Mouse (Mus musculus) embryonic facial prominence, embryonic 15.5 days (tissue): ENCODE data around the gene Ash1l. TPM values are rescaled to one million over a fixed set of nuclear protein-coding genes. Genes with fewer than 3 reads are reported as not detected.

Experiments used
- ATAC-seq: fragments of 200-750 bp; cut with Nextera tagmentation; 2 replicates; pipeline ENCODE4 v1.8.0; 2017; ENCODE audit warnings: low read depth, moderate TSS enrichment; ENCODE audit not compliant: insufficient number of reproducible peaks, low FRiP score, low TSS enrichment
- H3K27ac ChIP-seq: fragments of 300-500 bp; sonication (generic); replicated peaks from 2 replicates; pipeline ENCODE4 v1.5.1; 2015; ENCODE audit warnings: mild to moderate bottlenecking, inconsistent platforms
- H3K27me3 ChIP-seq: fragments of 300-500 bp; sonication (generic); 2 replicates; pipeline ENCODE4 v1.6.1; 2015; ENCODE audit warnings: inconsistent platforms
- H3K36me3 ChIP-seq: fragments of 300-500 bp; sonication (generic); 2 replicates; pipeline ENCODE4 v1.6.1; 2015; ENCODE audit warnings: mild to moderate bottlenecking, inconsistent platforms
- H3K4me1 ChIP-seq: fragments of 300-500 bp; sonication (generic); 2 replicates; pipeline ENCODE4 v1.6.1; 2015; ENCODE audit warnings: inconsistent platforms
- H3K4me2 ChIP-seq: fragments of 300-500 bp; sonication (generic); replicated peaks from 2 replicates; pipeline ENCODE4 v1.6.1; 2015; ENCODE audit warnings: mild to moderate bottlenecking, inconsistent platforms
- H3K4me3 ChIP-seq: fragments of 300-500 bp; sonication (generic); replicated peaks from 2 replicates; pipeline ENCODE4 v1.5.1; 2015; ENCODE audit warnings: mild to moderate bottlenecking, inconsistent platforms
- H3K9ac ChIP-seq: fragments of 300-500 bp; sonication (generic); 2 replicates; pipeline ENCODE4 v1.6.1; 2015; ENCODE audit warnings: inconsistent platforms
- H3K9me3 ChIP-seq: fragments of 300-500 bp; sonication (generic); replicated peaks from 2 replicates; pipeline ENCODE4 v1.6.1; 2016; ENCODE audit warnings: inconsistent platforms
- WGBS: fragments of 180-500 bp; shearing (Covaris S2); methylation state at CpG from one replicate; pipeline ENCODE4 v1.1.7; 2015; 5-methylcytosine and 5-hydroxymethylcytosine counted together
- polyA plus RNA-seq: library from polyadenylated mRNA; unstranded; fragments of >200 nt; fragmentation: Nextera tagmentation; extraction: Ambion mirVana; gene quantifications from 2 replicates; pipeline ENCODE4 v1.2.1, GENCODE M21; 2015

Gene Ash1l
- 22.0 and 22.6 TPM in 2 replicates for polyA plus RNA-seq

DNA sequence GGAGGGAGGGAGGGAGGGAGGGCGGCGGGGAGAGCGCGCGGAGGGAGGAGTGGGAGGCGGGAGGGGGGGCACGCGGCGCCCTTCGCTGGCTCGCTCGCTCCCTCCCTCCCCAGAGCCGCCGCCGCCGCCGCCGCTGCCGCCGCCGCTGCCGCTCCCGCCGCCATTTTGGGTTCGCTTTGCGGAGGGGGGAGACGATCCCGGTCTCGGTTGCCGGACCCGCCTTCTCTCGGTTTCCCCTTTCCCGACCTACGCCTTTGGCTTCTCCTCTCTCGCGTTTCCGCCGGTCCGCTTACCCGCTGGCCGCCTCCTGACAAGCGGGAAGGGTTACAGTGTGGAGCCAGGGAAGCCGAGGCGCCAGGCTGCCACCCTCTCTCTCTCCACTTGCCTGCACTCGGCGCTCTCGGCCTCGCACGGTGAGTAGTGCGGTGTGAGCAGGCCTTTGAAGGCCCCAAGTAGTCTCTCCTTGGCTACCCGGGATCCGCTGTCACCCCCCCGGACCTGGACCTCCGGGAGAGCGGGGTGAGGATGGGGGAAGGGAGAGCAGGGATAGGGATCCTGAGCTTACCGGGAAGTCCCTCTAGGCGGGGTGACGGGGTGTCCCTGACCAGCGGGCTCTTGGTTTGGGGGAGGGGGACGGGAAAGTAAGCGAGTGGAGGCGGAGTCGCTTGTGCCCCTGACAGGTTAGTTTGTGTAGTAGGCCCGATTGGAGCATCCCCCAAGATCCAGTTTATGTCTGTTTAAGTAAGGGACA, at the start of gene Ash1l, which contains the start of gene Dap3:
Gene Ash1l (plus strand): TSS at position 47 of the 751 bp plus-strand sequence.
Gene Dap3 (minus strand): TSS at position 606 of the 751 bp plus-strand sequence.
- H3K4me1 ChIP-seq: peaks cover 23% of the 10 kb centered on the region
- under 1% methylated on average over 39 of the region's 64 CpGs for WGBS
- peak within 1 kb of the TSS; percentile 57 for H3K4me2 ChIP-seq
- peak within 1 kb of the TSS; percentile 96 for H3K9ac ChIP-seq
- peak; percentile 72 for ATAC-seq
- peak within 1 kb of the TSS; percentile 89 for H3K4me3 ChIP-seq
- no peaks in the 10 kb centered on the region for H3K36me3 ChIP-seq
- H3K27me3 ChIP-seq: no peaks in the 10 kb centered on the region
- H3K27ac ChIP-seq: peak within 1 kb of the TSS; percentile 100
- no peaks in the 10 kb centered on the region for H3K9me3 ChIP-seq

DNA sequence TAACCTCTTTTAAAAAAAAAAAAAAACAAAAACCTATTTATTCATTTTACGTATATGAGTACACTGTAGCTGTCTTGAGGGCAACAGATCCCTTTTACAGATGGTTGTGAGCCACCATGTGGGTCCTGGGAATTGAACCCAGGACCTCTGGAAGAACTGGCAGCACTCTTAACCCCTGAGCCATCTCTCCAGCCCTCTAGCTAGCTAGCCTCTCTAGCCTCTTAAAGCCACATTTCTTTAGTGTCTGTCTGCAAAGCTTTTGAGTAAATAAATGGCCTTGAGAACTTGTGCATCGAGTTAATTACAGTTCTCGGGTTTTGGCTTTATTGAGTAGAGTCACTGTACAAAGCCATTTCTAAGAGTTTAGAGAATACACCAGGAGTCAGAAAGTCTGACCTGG, 45.6 kb upstream of the Ash1l start:
- Histone ChIP-seq H3K4me3 (no peak overlapping the region), H3K27ac (no peak overlapping the region), H3K4me1 (no peaks in the 10 kb centered on the region), H3K27me3 (no peaks in the 10 kb centered on the region), H3K9ac (no peak overlapping the region), H3K4me2 (no peak overlapping the region), H3K36me3 (peaks cover 84% of the 10 kb centered on the region), H3K9me3 (no peaks in the 10 kb centered on the region)
- WGBS: 76% methylated on average over 3 of the region's 3 CpGs
- ATAC-seq: no peak

DNA sequence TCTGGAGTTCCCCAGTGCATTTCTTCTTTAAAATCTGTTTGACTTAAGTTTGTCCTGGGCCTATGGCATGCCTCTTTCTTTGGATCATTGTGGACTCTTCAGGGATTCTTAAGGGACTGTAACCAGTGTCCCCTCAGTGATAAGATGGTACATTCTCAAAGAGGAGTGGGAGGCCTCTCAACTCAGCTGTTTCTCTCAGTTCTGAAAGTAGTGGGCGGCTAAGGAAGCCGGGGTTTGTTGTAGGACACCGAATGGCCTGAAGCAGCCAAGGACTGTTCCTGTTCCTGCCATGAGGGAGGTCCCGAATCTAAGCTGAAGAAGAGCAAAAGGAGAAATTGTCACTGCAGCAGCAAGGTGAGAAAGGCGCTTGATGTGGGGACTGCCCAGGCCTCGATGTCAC, 45.2 kb upstream of the Ash1l start:
- 85% methylated on average over 6 of the region's 6 CpGs for WGBS
- Histone ChIP-seq H3K27ac (no peak overlapping the region), H3K4me1 (no peaks in the 10 kb centered on the region), H3K9ac (no peak overlapping the region), H3K4me3 (no peak overlapping the region), H3K4me2 (no peak overlapping the region), H3K27me3 (no peaks in the 10 kb centered on the region), H3K36me3 (peaks cover 88% of the 10 kb centered on the region), H3K9me3 (no peaks in the 10 kb centered on the region)
- no peak for ATAC-seq

DNA sequence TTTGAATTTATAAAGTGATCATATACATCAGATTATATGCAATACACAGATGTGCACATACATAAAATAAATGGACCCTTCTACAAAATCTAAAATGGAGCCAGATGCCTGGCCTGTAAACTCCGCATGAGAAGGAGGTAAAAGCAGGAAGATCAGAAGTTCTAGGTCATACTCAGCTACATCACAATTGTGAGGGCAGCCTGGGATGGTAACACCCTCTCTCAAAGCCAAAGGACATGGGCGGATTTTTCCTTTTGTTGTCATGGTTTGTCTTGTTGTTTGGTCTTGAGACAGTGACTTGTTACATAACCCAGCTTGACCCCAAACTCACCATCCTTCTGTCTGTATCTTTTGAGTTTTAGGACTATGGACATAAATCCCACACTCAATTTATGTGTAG, 44.7 kb upstream of the Ash1l start:
- no peak for ATAC-seq
- Histone ChIP-seq H3K9ac (no peak overlapping the region), H3K4me2 (no peak overlapping the region), H3K4me1 (no peaks in the 10 kb centered on the region), H3K27me3 (no peaks in the 10 kb centered on the region), H3K36me3 (peaks cover 90% of the 10 kb centered on the region), H3K4me3 (no peak overlapping the region), H3K9me3 (no peaks in the 10 kb centered on the region), H3K27ac (no peak overlapping the region)
- 92% methylated on average over 2 of the region's 2 CpGs for WGBS

GRCm38 (mm10) chr3:88906393-88907159, 43.8 kb upstream of the Ash1l start:
- Histone ChIP-seq H3K9ac (no peak overlapping the region), H3K27ac (no peak overlapping the region), H3K27me3 (no peaks in the 10 kb centered on the region), H3K36me3 (peaks cover 94% of the 10 kb centered on the region), H3K4me2 (no peak overlapping the region), H3K9me3 (no peaks in the 10 kb centered on the region), H3K4me1 (no peaks in the 10 kb centered on the region), H3K4me3 (no peak overlapping the region)
- ATAC-seq: no peak
- WGBS: 88% methylated on average over 6 of the region's 6 CpGs

DNA sequence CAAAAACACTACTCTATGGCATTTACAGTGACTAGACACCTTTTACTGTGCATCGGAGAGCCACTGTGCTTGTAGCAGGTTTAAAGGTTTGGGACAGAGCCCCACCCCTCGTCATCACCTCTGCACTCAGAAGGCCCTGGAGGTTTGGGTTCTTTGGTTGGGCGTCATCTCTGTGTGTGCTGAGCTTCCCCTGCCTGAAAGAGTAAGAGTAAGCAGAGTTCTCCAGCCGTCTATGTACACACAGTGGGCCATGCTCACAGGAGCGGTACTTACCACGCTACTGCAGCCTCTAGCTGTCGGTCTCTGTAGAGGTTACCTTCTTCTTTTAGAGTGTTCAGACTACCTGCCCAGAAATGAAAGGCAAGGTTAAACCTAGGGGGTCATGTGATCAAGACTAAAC, 37.8 kb upstream of the Ash1l start:
- 82% methylated on average over 7 of the region's 7 CpGs for WGBS
- Histone ChIP-seq H3K27ac (no peak overlapping the region), H3K4me3 (peak overlapping the region; percentile 59), H3K9ac (no peak overlapping the region), H3K9me3 (no peaks in the 10 kb centered on the region), H3K4me1 (peaks cover 16% of the 10 kb centered on the region; the same call in 1 of the 2 replicates), H3K27me3 (no peaks in the 10 kb centered on the region), H3K36me3 (peaks cover 48% of the 10 kb centered on the region), H3K4me2 (peak overlapping the region; percentile 73; the same call in 1 of the 2 replicates)
- no peak for ATAC-seq

DNA sequence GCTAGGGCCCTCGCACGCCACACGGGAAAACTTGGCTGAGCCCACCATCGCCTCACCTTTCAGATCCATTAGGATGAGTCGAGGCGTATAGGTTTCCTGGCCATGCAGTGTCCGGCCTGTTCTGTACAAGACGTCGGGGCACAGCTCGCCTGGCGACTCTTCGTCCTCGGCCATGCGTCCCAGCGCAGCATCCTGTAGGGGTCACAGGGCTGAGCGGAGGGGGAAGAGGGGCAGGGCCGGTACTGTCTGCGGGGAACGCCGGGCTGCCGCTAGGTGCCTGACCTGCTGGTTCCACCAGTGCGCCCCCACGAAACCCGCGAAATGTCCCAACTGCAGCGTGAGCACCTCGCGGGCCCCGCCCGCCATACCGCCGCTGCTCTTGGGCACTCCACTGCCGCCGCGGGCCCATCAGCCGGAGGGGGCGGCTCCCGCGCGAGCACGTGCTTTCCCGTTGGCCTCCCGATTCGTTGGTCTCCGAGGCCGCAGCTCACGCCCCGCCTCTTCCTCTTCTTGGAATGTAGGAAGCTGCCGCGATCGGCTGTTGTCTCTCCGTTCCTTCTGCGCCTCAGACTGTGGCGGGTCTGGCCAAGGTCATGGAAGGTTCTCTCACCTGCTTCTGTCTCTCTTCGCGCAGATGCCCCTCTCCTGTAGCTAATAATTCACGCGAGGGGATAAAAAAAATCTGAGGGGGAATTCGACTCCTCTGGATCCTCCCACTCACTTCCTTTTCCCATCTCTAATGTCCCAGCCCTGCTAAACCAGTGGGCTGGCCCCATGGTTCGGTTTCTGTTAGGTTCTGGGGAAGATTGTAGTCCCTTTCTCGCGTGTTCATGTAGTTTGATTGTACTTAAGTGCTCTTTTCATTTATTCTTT, 36.7 kb upstream of the Ash1l start, which contains the start of gene Msto1:
Gene Msto1 (minus strand): TSS at position 489 of the 873 bp plus-strand sequence.
- peak within 1 kb of the TSS; percentile 73 for H3K4me2 ChIP-seq
- H3K36me3 ChIP-seq: peaks cover 36% of the 10 kb centered on the region
- H3K4me1 ChIP-seq: peaks cover 16% of the 10 kb centered on the region; the same call in 1 of the 2 replicates
- no peaks in the 10 kb centered on the region for H3K9me3 ChIP-seq
- peak within 1 kb of the TSS; percentile 90 for H3K27ac ChIP-seq
- peak within 1 kb of the TSS; percentile 59 for H3K4me3 ChIP-seq
- H3K9ac ChIP-seq: peak within 1 kb of the TSS; percentile 56
- WGBS: under 1% methylated on average over 60 of the region's 62 CpGs
- peak; percentile 96 for ATAC-seq
- H3K27me3 ChIP-seq: no peaks in the 10 kb centered on the region

GRCm38 (mm10) chr3:88914384-88914810, 36.0 kb upstream of the Ash1l start:
- no peaks in the 10 kb centered on the region for H3K27me3 ChIP-seq
- H3K36me3 ChIP-seq: peaks cover 31% of the 10 kb centered on the region
- peak overlapping the region; percentile 59 for H3K4me3 ChIP-seq
- no peak for ATAC-seq
- H3K9me3 ChIP-seq: no peaks in the 10 kb centered on the region
- H3K27ac ChIP-seq: peak overlapping the region; percentile 90
- 28% methylated on average over 8 of the region's 8 CpGs for WGBS
- H3K4me1 ChIP-seq: peaks cover 16% of the 10 kb centered on the region; the same call in 1 of the 2 replicates
- peak overlapping the region; percentile 56 for H3K9ac ChIP-seq
- H3K4me2 ChIP-seq: peak overlapping the region; percentile 73

DNA sequence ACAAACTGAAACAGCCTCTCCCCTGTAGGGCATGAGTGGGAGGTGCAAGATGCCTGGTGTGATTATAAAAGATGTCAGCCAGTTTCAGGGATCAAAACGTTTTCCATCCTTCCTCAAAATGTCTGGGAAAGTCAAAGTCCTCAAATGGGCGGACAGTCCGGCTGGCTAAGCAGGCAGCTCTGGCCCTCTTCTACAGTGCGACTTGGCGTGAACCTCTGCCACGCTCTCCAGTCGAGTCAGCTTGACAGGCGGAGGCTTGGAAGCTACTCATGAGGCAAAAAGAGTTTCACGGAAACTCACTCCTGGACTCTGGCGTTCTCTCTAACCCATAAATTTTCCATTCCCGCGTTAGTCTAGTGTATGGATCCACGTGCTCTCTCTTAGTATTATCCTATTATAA, 31.4 kb upstream of the Ash1l start:
- 77% methylated on average over 13 of the region's 13 CpGs for WGBS
- no peak for ATAC-seq
- peaks cover 6% of the 10 kb centered on the region; the same call in 1 of the 2 replicates for H3K4me1 ChIP-seq
- H3K9me3 ChIP-seq: no peaks in the 10 kb centered on the region
- no peak overlapping the region for H3K4me3 ChIP-seq
- H3K9ac ChIP-seq: no peak overlapping the region
- peaks cover 30% of the 10 kb centered on the region for H3K36me3 ChIP-seq
- no peak overlapping the region for H3K4me2 ChIP-seq
- H3K27ac ChIP-seq: no peak overlapping the region
- no peaks in the 10 kb centered on the region for H3K27me3 ChIP-seq

- no peak for ATAC-seq
- Histone ChIP-seq H3K4me3 (no peak overlapping the region), H3K27ac (no peak overlapping the region), H3K9ac (no peak overlapping the region), H3K4me1 (no peaks in the 10 kb centered on the region), H3K9me3 (no peaks in the 10 kb centered on the region), H3K27me3 (no peaks in the 10 kb centered on the region), H3K4me2 (no peak overlapping the region), H3K36me3 (peaks cover 53% of the 10 kb centered on the region)
- 88% methylated on average over 9 of the region's 9 CpGs for WGBS
Observed at GRCm38 (mm10) chr3:88921411-88921810, 29.0 kb upstream of the Ash1l start.
